Mouse (Mus musculus): Measurements from ENCODE around the gene Kcnip4.

The Kcnip4 gene

GRCm38 (mm10) chr5:48583431-48583830, 941.3 kb downstream of the Kcnip4 start:
- no peak for DNase-seq (ENCODE audit: low spot score in 2 of 2)

GRCm38 (mm10) chr5:48563996-48564587, 960.6 kb downstream of the Kcnip4 start:
- no peak for DNase-seq (ENCODE audit: low spot score in 2 of 2)

- DNase-seq (ENCODE audit: low spot score in 2 of 2), result no peak
Observed at GRCm38 (mm10) chr5:48551753-48552152, 973.0 kb downstream of the Kcnip4 start.

GRCm38 (mm10) chr5:48545825-48546224, 978.9 kb downstream of the Kcnip4 start:
- DNase-seq (ENCODE audit: low spot score in 2 of 2), result no peak

GRCm38 (mm10) chr5:48544784-48545734, 979.6 kb downstream of the Kcnip4 start:
- no peak for DNase-seq (ENCODE audit: low spot score in 2 of 2)

GRCm38 (mm10) chr5:48518035-48518434, 1006.7 kb downstream of the Kcnip4 start:
- no peak for DNase-seq (ENCODE audit: low spot score in 2 of 2)

GRCm38 (mm10) chr5:48513354-48513753, 1011.4 kb downstream of the Kcnip4 start:
- DNase-seq (ENCODE audit: low spot score in 2 of 2), result no peak

- DNase-seq (ENCODE audit: low spot score in 2 of 2), result no peak
Observed at GRCm38 (mm10) chr5:48511357-48511756, 1013.4 kb downstream of the Kcnip4 start.

GRCm38 (mm10) chr5:48510241-48510640, 1014.5 kb downstream of the Kcnip4 start:
- DNase-seq (ENCODE audit: low spot score in 2 of 2), result no peak

- no peak for DNase-seq (ENCODE audit: low spot score in 2 of 2)
Observed at GRCm38 (mm10) chr5:48509194-48509930, 1015.3 kb downstream of the Kcnip4 start.

- no peak for DNase-seq (ENCODE audit: low spot score in 2 of 2)
Observed at GRCm38 (mm10) chr5:48503094-48503493, 1021.6 kb downstream of the Kcnip4 start.

GRCm38 (mm10) chr5:48502442-48502841, 1022.3 kb downstream of the Kcnip4 start:
- DNase-seq (ENCODE audit: low spot score in 2 of 2), result no peak

GRCm38 (mm10) chr5:48500204-48500603, 1024.5 kb downstream of the Kcnip4 start:
- no peak for DNase-seq (ENCODE audit: low spot score in 2 of 2)

GRCm38 (mm10) chr5:48490864-48491477, 1033.7 kb downstream of the Kcnip4 start:
- no peak for DNase-seq (ENCODE audit: low spot score in 2 of 2)

GRCm38 (mm10) chr5:48489549-48490288, 1035.0 kb downstream of the Kcnip4 start:
- DNase-seq (ENCODE audit: low spot score in 2 of 2), result no peak

- DNase-seq (ENCODE audit: low spot score in 2 of 2), result no peak
Observed at GRCm38 (mm10) chr5:48483112-48483511, 1041.6 kb downstream of the Kcnip4 start.

GRCm38 (mm10) chr5:48460221-48460620, 1064.5 kb downstream of the Kcnip4 start:
- no peak for DNase-seq (ENCODE audit: low spot score in 2 of 2)

GRCm38 (mm10) chr5:48448888-48449287, 1075.8 kb downstream of the Kcnip4 start:
- DNase-seq (ENCODE audit: low spot score in 2 of 2), result no peak

- peak; percentile 2 to 6 for DNase-seq (ENCODE audit: low spot score in 2 of 2)
Observed at GRCm38 (mm10) chr5:48430459-48430858, 1094.2 kb downstream of the Kcnip4 start.

GRCm38 (mm10) chr5:48421957-48422356, 1102.8 kb downstream of the Kcnip4 start:
- DNase-seq (ENCODE audit: low spot score in 2 of 2), result no peak

GRCm38 (mm10) chr5:48419741-48420140, 1105.0 kb downstream of the Kcnip4 start:
- no peak for DNase-seq (ENCODE audit: low spot score in 2 of 2)

Data from urinary bladder, postnatal 36 days (tissue).